Mouse (Mus musculus): Measurements from ENCODE around the gene Rbm42. TPM values are rescaled to one million over a fixed set of nuclear protein-coding genes. Genes with fewer than 3 reads are reported as not detected.
A peak's percentile ranks its signal among the peaks of the same experiment; 100 is the strongest.

The Rbm42 gene
- polyA plus RNA-seq, 2 experiments, result 68.1 to 107 TPM

- Histone ChIP-seq H3K4me1 (ENCODE audit: control insufficient read depth, insufficient read depth, low read length) (no peaks in the 10 kb centered on the region), H3K9ac (ENCODE audit: low read depth, low read length, severe bottlenecking) (no peak overlapping the region), H3K4me3 (replicated peaks; ENCODE audit: low read length) (no peak overlapping the region), H3K27ac (replicated peaks; ENCODE audit: low read depth, low read length) (no peak overlapping the region), H3K27me3 (ENCODE audit: control insufficient read depth, insufficient read depth, low read length) (no peaks in the 10 kb centered on the region), H3K9me3 (ENCODE audit: control insufficient read depth, low read length) (no peaks in the 10 kb centered on the region), H3K4me2 (replicated peaks; ENCODE audit: low read depth, low read length, severe bottlenecking) (no peak overlapping the region), H3K36me3 (ENCODE audit: control insufficient read depth, insufficient read depth, low read length) (no peaks in the 10 kb centered on the region)
- ATAC-seq (ENCODE audit: low FRiP score, low read depth) (no peak), DNase-seq (ENCODE audit: low spot score) (no peak)
- WGBS, result 74% methylated on average over 7 of the region's 7 CpGs
- TF ChIP-seq POLR2A (IDR thresholded peaks at IDR 0.05; ENCODE audit: borderline replicate concordance, extremely low read depth, insufficient read depth, insufficient read length), result no peak
These were observed 49.5 kb downstream of the Rbm42 start for GRCm38 (mm10) chr7:30600651-30601050.

- no peaks in the 10 kb centered on the region for H3K36me3 ChIP-seq (ENCODE audit: control insufficient read depth, insufficient read depth, low read length)
- DNase-seq (ENCODE audit: low spot score), result peak; percentile 91
- no peaks in the 10 kb centered on the region for H3K27me3 ChIP-seq (ENCODE audit: control insufficient read depth, insufficient read depth, low read length)
- no peak overlapping the region for H3K9ac ChIP-seq (ENCODE audit: low read depth, low read length, severe bottlenecking)
- H3K4me3 ChIP-seq (replicated peaks; ENCODE audit: low read length), result no peak overlapping the region
- no peak overlapping the region for H3K4me2 ChIP-seq (replicated peaks; ENCODE audit: low read depth, low read length, severe bottlenecking)
- ATAC-seq (ENCODE audit: low FRiP score, low read depth), result peak; percentile 93
- no peak overlapping the region for H3K27ac ChIP-seq (replicated peaks; ENCODE audit: low read depth, low read length)
- 4% methylated on average over 16 of the region's 16 CpGs for WGBS
- H3K9me3 ChIP-seq (ENCODE audit: control insufficient read depth, low read length), result no peaks in the 10 kb centered on the region
- H3K4me1 ChIP-seq (ENCODE audit: control insufficient read depth, insufficient read depth, low read length), result no peaks in the 10 kb centered on the region
- no peak for TF ChIP-seq POLR2A (IDR thresholded peaks at IDR 0.05; ENCODE audit: borderline replicate concordance, extremely low read depth, insufficient read depth, insufficient read length)
These were observed 50.2 kb downstream of the Rbm42 start for GRCm38 (mm10) chr7:30599933-30600353.

GRCm38 (mm10) chr7:30598786-30599185, 51.3 kb downstream of the Rbm42 start, which contains the start of gene Zbtb32:
Gene Zbtb32 (minus strand): TSS chr7:30598909.
- Histone ChIP-seq H3K9me3 (ENCODE audit: control insufficient read depth, low read length) (no peaks in the 10 kb centered on the region), H3K27me3 (ENCODE audit: control insufficient read depth, insufficient read depth, low read length) (no peaks in the 10 kb centered on the region), H3K9ac (ENCODE audit: low read depth, low read length, severe bottlenecking) (no peak within 1 kb of the TSS), H3K4me2 (replicated peaks; ENCODE audit: low read depth, low read length, severe bottlenecking) (no peak within 1 kb of the TSS), H3K27ac (replicated peaks; ENCODE audit: low read depth, low read length) (no peak within 1 kb of the TSS), H3K4me1 (ENCODE audit: control insufficient read depth, insufficient read depth, low read length) (no peaks in the 10 kb centered on the region), H3K36me3 (ENCODE audit: control insufficient read depth, insufficient read depth, low read length) (no peaks in the 10 kb centered on the region), H3K4me3 (replicated peaks; ENCODE audit: low read length) (no peak within 1 kb of the TSS)
- no peak for TF ChIP-seq POLR2A (IDR thresholded peaks at IDR 0.05; ENCODE audit: borderline replicate concordance, extremely low read depth, insufficient read depth, insufficient read length)
- DNase-seq (ENCODE audit: low spot score), result no peak
- no peak for ATAC-seq (ENCODE audit: low FRiP score, low read depth)
- 88% methylated on average over 12 of the region's 12 CpGs for WGBS

DNA sequence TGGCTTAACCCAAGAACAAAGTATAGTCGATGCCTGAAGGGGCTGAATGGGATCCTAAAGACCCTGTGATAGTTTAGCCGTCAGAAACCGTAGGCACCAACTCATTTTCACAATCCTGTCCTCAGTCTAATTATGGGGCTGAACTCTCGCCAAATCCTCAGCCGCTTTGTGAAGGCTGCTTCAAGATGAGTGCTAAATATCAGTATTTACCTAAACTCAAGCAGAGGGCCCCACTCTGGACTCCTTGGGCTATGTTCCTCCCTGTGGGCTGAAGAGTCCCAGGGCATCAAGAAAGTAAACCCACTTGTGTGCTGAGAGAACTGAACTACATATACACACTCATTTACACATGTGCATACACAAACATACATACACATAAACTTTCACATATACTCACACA, 53.3 kb downstream of the Rbm42 start:
- Histone ChIP-seq H3K4me1 (ENCODE audit: control insufficient read depth, insufficient read depth, low read length) (no peaks in the 10 kb centered on the region), H3K9ac (ENCODE audit: low read depth, low read length, severe bottlenecking) (no peak overlapping the region), H3K4me3 (replicated peaks; ENCODE audit: low read length) (no peak overlapping the region), H3K4me2 (replicated peaks; ENCODE audit: low read depth, low read length, severe bottlenecking) (no peak overlapping the region), H3K27ac (replicated peaks; ENCODE audit: low read depth, low read length) (no peak overlapping the region), H3K27me3 (ENCODE audit: control insufficient read depth, insufficient read depth, low read length) (no peaks in the 10 kb centered on the region), H3K9me3 (ENCODE audit: control insufficient read depth, low read length) (no peaks in the 10 kb centered on the region), H3K36me3 (ENCODE audit: control insufficient read depth, insufficient read depth, low read length) (no peaks in the 10 kb centered on the region)
- ATAC-seq (ENCODE audit: low FRiP score, low read depth) (no peak), DNase-seq (ENCODE audit: low spot score) (no peak)
- no peak for TF ChIP-seq POLR2A (IDR thresholded peaks at IDR 0.05; ENCODE audit: borderline replicate concordance, extremely low read depth, insufficient read depth, insufficient read length)
- 68% methylated on average over 5 of the region's 5 CpGs for WGBS

- H3K4me1 ChIP-seq (ENCODE audit: control insufficient read depth, insufficient read depth, low read length), result no peaks in the 10 kb centered on the region
- no peak overlapping the region for H3K27ac ChIP-seq (replicated peaks; ENCODE audit: low read depth, low read length)
- H3K4me2 ChIP-seq (replicated peaks; ENCODE audit: low read depth, low read length, severe bottlenecking), result no peak overlapping the region
- H3K4me3 ChIP-seq (replicated peaks; ENCODE audit: low read length), result no peak overlapping the region
- no peaks in the 10 kb centered on the region for H3K36me3 ChIP-seq (ENCODE audit: control insufficient read depth, insufficient read depth, low read length)
- no peak for DNase-seq (ENCODE audit: low spot score)
- no peaks in the 10 kb centered on the region for H3K27me3 ChIP-seq (ENCODE audit: control insufficient read depth, insufficient read depth, low read length)
- TF ChIP-seq POLR2A (IDR thresholded peaks at IDR 0.05; ENCODE audit: borderline replicate concordance, extremely low read depth, insufficient read depth, insufficient read length), result no peak
- WGBS, result 66% methylated on average over 5 of the region's 5 CpGs
- no peaks in the 10 kb centered on the region for H3K9me3 ChIP-seq (ENCODE audit: control insufficient read depth, low read length)
- ATAC-seq (ENCODE audit: low FRiP score, low read depth), result no peak
- no peak overlapping the region for H3K9ac ChIP-seq (ENCODE audit: low read depth, low read length, severe bottlenecking)
These were observed 54.0 kb downstream of the Rbm42 start for GRCm38 (mm10) chr7:30596093-30596492.

DNA sequence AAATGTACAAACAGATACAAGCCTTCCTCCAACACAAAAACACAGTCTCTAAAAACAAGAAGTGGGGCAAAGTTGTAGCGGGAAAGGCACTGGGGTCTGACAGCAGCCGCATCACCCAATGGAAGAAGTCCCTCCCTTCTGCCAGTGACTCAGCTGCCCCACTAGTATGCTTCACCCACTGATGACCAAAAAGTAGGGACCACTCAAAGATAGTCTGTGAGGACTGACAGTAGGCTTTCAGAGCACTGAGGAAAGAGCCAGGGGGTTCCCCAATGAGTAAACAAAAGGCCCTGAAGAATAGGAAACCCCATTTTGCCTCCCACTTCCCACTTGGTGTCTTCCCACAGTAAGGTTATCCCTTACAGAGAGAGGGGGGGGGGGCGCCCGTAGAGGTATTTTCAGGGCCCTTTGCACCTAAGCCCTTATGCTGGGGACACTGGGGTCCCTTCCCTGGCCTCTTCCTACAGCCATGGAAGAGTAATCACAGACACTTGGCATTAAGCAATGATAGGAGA, 55.5 kb downstream of the Rbm42 start:
- no peak overlapping the region for H3K4me3 ChIP-seq (replicated peaks; ENCODE audit: low read length)
- no peak for ATAC-seq (ENCODE audit: low FRiP score, low read depth)
- no peak overlapping the region for H3K27ac ChIP-seq (replicated peaks; ENCODE audit: low read depth, low read length)
- H3K36me3 ChIP-seq (ENCODE audit: control insufficient read depth, insufficient read depth, low read length), result no peaks in the 10 kb centered on the region
- peaks cover 3% of the 10 kb centered on the region; the same call in 1 of the 2 replicates for H3K4me1 ChIP-seq (ENCODE audit: control insufficient read depth, insufficient read depth, low read length)
- H3K4me2 ChIP-seq (replicated peaks; ENCODE audit: low read depth, low read length, severe bottlenecking), result no peak overlapping the region
- no peak for DNase-seq (ENCODE audit: low spot score)
- H3K9me3 ChIP-seq (ENCODE audit: control insufficient read depth, low read length), result no peaks in the 10 kb centered on the region
- no peak for TF ChIP-seq POLR2A (IDR thresholded peaks at IDR 0.05; ENCODE audit: borderline replicate concordance, extremely low read depth, insufficient read depth, insufficient read length)
- no peak overlapping the region for H3K9ac ChIP-seq (ENCODE audit: low read depth, low read length, severe bottlenecking)
- no peaks in the 10 kb centered on the region for H3K27me3 ChIP-seq (ENCODE audit: control insufficient read depth, insufficient read depth, low read length)
- 66% methylated on average over 4 of the region's 4 CpGs for WGBS
